Mouse (Mus musculus): ENCODE measurements at regions not wholly inside any gene's neighbourhood (a gene's known extent, or its start where the extent isn't known, plus 50 kb on each side); places are given as distances from the start of the nearest gene placed in this dataset.
"Not testable (repeated sequence)": the region's sequence is repeated elsewhere in the genome, so short reads cannot be mapped to it uniquely, and the experiment has no call there.

GRCm38 (mm10) chr8:126824575-126825208, 121.0 kb downstream of the Tomm20 start:
- peak; percentile 49 for DNase-seq (ENCODE audit: low spot score)
- no peaks in the 10 kb centered on the region for H3K36me3 ChIP-seq
- H3K9me3 ChIP-seq (replicated peaks), result no peaks in the 10 kb centered on the region
- no peak overlapping the region for H3K4me3 ChIP-seq
- peaks cover 54% of the 10 kb centered on the region for H3K4me1 ChIP-seq
- 63% methylated on average over 10 of the region's 10 CpGs for WGBS
- H3K27me3 ChIP-seq (ENCODE audit: low read depth, poor library complexity, severe bottlenecking), result no peaks in the 10 kb centered on the region
- H3K27ac ChIP-seq, result peak overlapping the region; percentile 97

- WGBS, result 93% methylated on average over 4 of the region's 4 CpGs
- H3K9me3 ChIP-seq (replicated peaks), result no peaks in the 10 kb centered on the region
- no peak for DNase-seq (ENCODE audit: low spot score)
- no peak overlapping the region for H3K27ac ChIP-seq
- no peaks in the 10 kb centered on the region for H3K36me3 ChIP-seq
- H3K4me3 ChIP-seq, result no peak overlapping the region
- H3K4me1 ChIP-seq, result peaks cover 37% of the 10 kb centered on the region
- H3K27me3 ChIP-seq (ENCODE audit: low read depth, poor library complexity, severe bottlenecking), result no peaks in the 10 kb centered on the region
These were observed 123.4 kb downstream of the Tomm20 start for GRCm38 (mm10) chr8:126822269-126822668.

- Histone ChIP-seq H3K4me1 (peaks cover 27% of the 10 kb centered on the region), H3K27me3 (ENCODE audit: low read depth, poor library complexity, severe bottlenecking) (no peaks in the 10 kb centered on the region), H3K36me3 (no peaks in the 10 kb centered on the region), H3K4me3 (no peak overlapping the region), H3K9me3 (replicated peaks) (no peaks in the 10 kb centered on the region), H3K27ac (no peak overlapping the region)
- no peak for DNase-seq (ENCODE audit: low spot score)
- WGBS, result 57% methylated on average over 8 of the region's 8 CpGs
These were observed 124.4 kb downstream of the Tomm20 start for GRCm38 (mm10) chr8:126821279-126821678.

- 98% methylated on average over 2 of the region's 2 CpGs for WGBS
- H3K4me3 ChIP-seq, result no peak overlapping the region
These were observed 125.1 kb downstream of the Tomm20 start for GRCm38 (mm10) chr8:126820502-126820901.

GRCm38 (mm10) chr8:126819261-126819660, 126.4 kb downstream of the Tomm20 start:
- H3K27ac ChIP-seq, result no peak overlapping the region
- H3K4me1 ChIP-seq, result peaks cover 7% of the 10 kb centered on the region
- no peak overlapping the region for H3K4me3 ChIP-seq
- no peaks in the 10 kb centered on the region for H3K36me3 ChIP-seq
- no peaks in the 10 kb centered on the region for H3K9me3 ChIP-seq (replicated peaks)
- DNase-seq (ENCODE audit: low spot score), result no peak
- H3K27me3 ChIP-seq (ENCODE audit: low read depth, poor library complexity, severe bottlenecking), result no peaks in the 10 kb centered on the region
- WGBS, result 96% methylated on average over 3 of the region's 3 CpGs

More at GRCm38 (mm10) chr8:126820502-126820901, 125.1 kb downstream of the Tomm20 start:
- H3K27ac ChIP-seq, result no peak overlapping the region
- H3K9me3 ChIP-seq (replicated peaks), result no peaks in the 10 kb centered on the region
- no peaks in the 10 kb centered on the region for H3K27me3 ChIP-seq (ENCODE audit: low read depth, poor library complexity, severe bottlenecking)
- DNase-seq (ENCODE audit: low spot score), result no peak
- H3K36me3 ChIP-seq, result no peaks in the 10 kb centered on the region
- peaks cover 19% of the 10 kb centered on the region for H3K4me1 ChIP-seq

GRCm38 (mm10) chr8:126816155-126816554, 129.5 kb downstream of the Tomm20 start:
- H3K9me3 ChIP-seq (replicated peaks), result no peaks in the 10 kb centered on the region; the same call in 1 of the 2 replicates
- no peak for DNase-seq (ENCODE audit: low spot score)
- H3K27ac ChIP-seq, result no peak overlapping the region
- H3K4me1 ChIP-seq, result peaks cover 1% of the 10 kb centered on the region; the same call in 1 of the 2 replicates
- 0 out of 2 replicates have a peak, but pooled peaks cover 2% of the 10 kb centered on the region for H3K36me3 ChIP-seq
- H3K27me3 ChIP-seq (ENCODE audit: low read depth, poor library complexity, severe bottlenecking), result no peaks in the 10 kb centered on the region
- 84% methylated on average over 3 of the region's 3 CpGs for whole genome bisulfite sequencing
- no peak overlapping the region for H3K4me3 ChIP-seq

- 73% methylated on average over 4 of the region's 4 CpGs for WGBS
- no peak for DNase-seq (ENCODE audit: low spot score)
- H3K4me3 ChIP-seq, result no peak overlapping the region
- no peaks in the 10 kb centered on the region; the same call in 1 of the 2 replicates for H3K9me3 ChIP-seq (replicated peaks)
- H3K27ac ChIP-seq, result 0 out of 2 replicates have a peak overlapping the region, but pooled peaks have one; percentile 43
- no peaks in the 10 kb centered on the region for H3K4me1 ChIP-seq
- 0 out of 2 replicates have a peak, but pooled peaks cover 2% of the 10 kb centered on the region for H3K36me3 ChIP-seq
- peaks cover 4% of the 10 kb centered on the region; the same call in 1 of the 2 replicates for H3K27me3 ChIP-seq (ENCODE audit: low read depth, poor library complexity, severe bottlenecking)
These were observed 131.2 kb downstream of the Tomm20 start for GRCm38 (mm10) chr8:126814427-126814826.

- Histone ChIP-seq H3K9me3 (replicated peaks) (no peaks in the 10 kb centered on the region; the same call in 1 of the 2 replicates), H3K36me3 (0 out of 2 replicates have a peak, but pooled peaks cover 2% of the 10 kb centered on the region), H3K27me3 (ENCODE audit: low read depth, poor library complexity, severe bottlenecking) (peaks cover 4% of the 10 kb centered on the region; the same call in 1 of the 2 replicates), H3K27ac (no peak overlapping the region), H3K4me1 (no peaks in the 10 kb centered on the region), H3K4me3 (no peak overlapping the region)
- DNase-seq (ENCODE audit: low spot score), result no peak
- 69% methylated on average over 4 of the region's 4 CpGs for WGBS
These were observed 132.0 kb downstream of the Tomm20 start for GRCm38 (mm10) chr8:126813621-126814020.

- Histone ChIP-seq H3K4me1 (no peaks in the 10 kb centered on the region), H3K27me3 (ENCODE audit: low read depth, poor library complexity, severe bottlenecking) (peaks cover 4% of the 10 kb centered on the region; the same call in 1 of the 2 replicates), H3K4me3 (no peak overlapping the region), H3K36me3 (0 out of 2 replicates have a peak, but pooled peaks cover 2% of the 10 kb centered on the region), H3K27ac (no peak overlapping the region), H3K9me3 (replicated peaks) (no peaks in the 10 kb centered on the region; the same call in 1 of the 2 replicates)
- no peak for DNase-seq (ENCODE audit: low spot score)
- WGBS, result 94% methylated on average over 5 of the region's 5 CpGs
These were observed 132.9 kb downstream of the Tomm20 start for GRCm38 (mm10) chr8:126812777-126813176.

GRCm38 (mm10) chr8:126811358-126811757, 134.3 kb downstream of the Tomm20 start:
- not testable (repeated sequence) for H3K9me3 ChIP-seq (replicated peaks); H3K4me3 ChIP-seq; H3K36me3 ChIP-seq; H3K27me3 ChIP-seq (ENCODE audit: low read depth, poor library complexity, severe bottlenecking); H3K4me1 ChIP-seq; H3K27ac ChIP-seq; DNase-seq (ENCODE audit: low spot score)
- 57% methylated on average over 2 of the region's 2 CpGs for WGBS

- DNase-seq (ENCODE audit: low spot score), result no peak
- H3K27ac ChIP-seq, result no peak overlapping the region
- H3K36me3 ChIP-seq, result 0 out of 2 replicates have a peak, but pooled peaks cover 2% of the 10 kb centered on the region
- H3K4me3 ChIP-seq, result no peak overlapping the region
- H3K9me3 ChIP-seq (replicated peaks), result no peaks in the 10 kb centered on the region; the same call in 1 of the 2 replicates
- H3K27me3 ChIP-seq (ENCODE audit: low read depth, poor library complexity, severe bottlenecking), result peaks cover 4% of the 10 kb centered on the region; the same call in 1 of the 2 replicates
- 93% methylated on average over 5 of the region's 5 CpGs for WGBS
- peaks cover 8% of the 10 kb centered on the region for H3K4me1 ChIP-seq
These were observed 135.1 kb downstream of the Tomm20 start for GRCm38 (mm10) chr8:126810516-126810915.

GRCm38 (mm10) chr8:126809321-126809720, 136.3 kb downstream of the Tomm20 start:
- Histone ChIP-seq H3K4me3 (no peak overlapping the region), H3K4me1 (peaks cover 14% of the 10 kb centered on the region), H3K36me3 (0 out of 2 replicates have a peak, but pooled peaks cover 2% of the 10 kb centered on the region), H3K27me3 (ENCODE audit: low read depth, poor library complexity, severe bottlenecking) (peaks cover 4% of the 10 kb centered on the region; the same call in 1 of the 2 replicates), H3K9me3 (replicated peaks) (no peaks in the 10 kb centered on the region; the same call in 1 of the 2 replicates), H3K27ac (no peak overlapping the region)
- WGBS, result 83% methylated on average over 1 of the region's 1 CpGs
- no peak for DNase-seq (ENCODE audit: low spot score)

- Histone ChIP-seq H3K27me3 (ENCODE audit: low read depth, poor library complexity, severe bottlenecking) (peaks cover 4% of the 10 kb centered on the region; the same call in 1 of the 2 replicates), H3K36me3 (0 out of 2 replicates have a peak, but pooled peaks cover 2% of the 10 kb centered on the region), H3K9me3 (replicated peaks) (no peaks in the 10 kb centered on the region; the same call in 1 of the 2 replicates), H3K4me1 (peaks cover 14% of the 10 kb centered on the region), H3K4me3 (no peak overlapping the region), H3K27ac (no peak overlapping the region)
- WGBS, result 93% methylated on average over 4 of the region's 4 CpGs
- no peak for DNase-seq (ENCODE audit: low spot score)
These were observed 137.1 kb downstream of the Tomm20 start for GRCm38 (mm10) chr8:126808496-126808895.
